13 mouse cellular contexts compared by ENCODE assay signal in genomic region chr14:25478257-25478656, GRCm38 (mm10). TPM values are rescaled to one million over a fixed set of nuclear protein-coding genes. Genes with fewer than 3 reads are reported as not detected.
DNase-seq lines count a peak whose midpoint lies in the region; ATAC-seq lines count a peak whose summit lies in the region.
"Had no signal": no experiment of that assay in that cellular context is flagged by ENCODE, and none has a peak within 500 bp of the region (broad histone marks: within the 10 kb centered on the region; RNA-seq: fewer than 3 reads in every experiment).

No protein-coding gene starts in this region.

- WGBS in heart, embryonic 13.5 days = 80% methylated on average over 5 of the region's 5 CpGs
- 76% methylated on average over 5 of the region's 5 CpGs for WGBS in midbrain, embryonic 10.5 days
- WGBS in midbrain, embryonic 11.5 days = 59% methylated on average over 5 of the region's 5 CpGs
- WGBS in macrophage (ENCODE audit: missing documents) = 53% methylated on average over 5 of the region's 5 CpGs

- H3K9me3 ChIP-seq in heart, embryonic 13.5 days = no peaks in the 10 kb centered on the region
- no peaks in the 10 kb centered on the region for H3K9me3 ChIP-seq in midbrain, embryonic 10.5 days (replicated peaks)
- H3K9me3 ChIP-seq in midbrain, embryonic 11.5 days (ENCODE audit: control insufficient read depth, low read length) = no peaks in the 10 kb centered on the region
- H3K9me3 ChIP-seq: limb, embryonic 12.5 days had no signal

- H3K4me3 ChIP-seq in heart, embryonic 13.5 days = no peak overlapping the region
- no peak overlapping the region for H3K4me3 ChIP-seq in midbrain, embryonic 10.5 days
- no peak overlapping the region for H3K4me3 ChIP-seq in midbrain, embryonic 11.5 days (ENCODE audit: low read depth, low read length)
- H3K4me3 ChIP-seq in macrophage (ENCODE audit: inconsistent target) = no peak overlapping the region
- H3K4me3 ChIP-seq: limb, embryonic 12.5 days had no signal

- H3K27ac ChIP-seq in heart, embryonic 13.5 days (replicated peaks) = peak overlapping the region; percentile 90
- H3K27ac ChIP-seq in midbrain, embryonic 10.5 days (replicated peaks) = 0 out of 2 replicates have a peak overlapping the region, but pooled peaks have one; percentile 64
- H3K27ac ChIP-seq in midbrain, embryonic 11.5 days (ENCODE audit: low read depth, low read length) = no peak overlapping the region
- H3K27ac ChIP-seq in macrophage = 0 out of 2 replicates have a peak overlapping the region, but pooled peaks have one; percentile 1

- H3K36me3 ChIP-seq in heart, embryonic 13.5 days = peaks cover 3% of the 10 kb centered on the region; the same call in 1 of the 2 replicates
- peaks cover 51% of the 10 kb centered on the region for H3K36me3 ChIP-seq in midbrain, embryonic 10.5 days
- no peaks in the 10 kb centered on the region for H3K36me3 ChIP-seq in midbrain, embryonic 11.5 days (ENCODE audit: control insufficient read depth, insufficient read depth, low read length)
- H3K36me3 ChIP-seq in macrophage (ENCODE audit: inconsistent target) = no peaks in the 10 kb centered on the region

- intact Hi-C loops in left cerebral cortex, postnatal 14 days (cut with DNase I) = no loop called here

- no peak overlapping the region for H3K4me2 ChIP-seq in heart, embryonic 13.5 days
- H3K4me2 ChIP-seq in midbrain, embryonic 11.5 days = no peak overlapping the region
- H3K4me2 ChIP-seq: limb, embryonic 12.5 days had no signal

- H3K9ac ChIP-seq in heart, embryonic 13.5 days = peak overlapping the region; percentile 20; the same call in 1 of the 2 replicates
- no peak overlapping the region for H3K9ac ChIP-seq in midbrain, embryonic 11.5 days (ENCODE audit: low read length)
- H3K9ac ChIP-seq: limb, embryonic 12.5 days had no signal

- no peak for DNase-seq in heart, postnatal 4 days
- no peak for DNase-seq in midbrain, embryonic 10.5 days (ENCODE audit: low spot score)
- no peak for DNase-seq in midbrain, embryonic 11.5 days (ENCODE audit: low spot score, missing footprints)
- DNase-seq in left cerebral cortex, postnatal 14 days (ENCODE audit: low spot score in 2 of 2) = no peak
- DNase-seq in frontal cortex, postnatal 36 days (ENCODE audit: low spot score in 2 of 2) = no peak
- DNase-seq: embryo, embryonic 11 days; gastrocnemius, postnatal 36 days; heart, postnatal 36 days; lung, adult 18-20 months; thymus, adult 18-20 months had no signal

- peaks cover 100% of the 10 kb centered on the region for H3K4me1 ChIP-seq in heart, embryonic 13.5 days
- H3K4me1 ChIP-seq in midbrain, embryonic 10.5 days = peaks cover 100% of the 10 kb centered on the region
- peaks cover 72% of the 10 kb centered on the region for H3K4me1 ChIP-seq in midbrain, embryonic 11.5 days (ENCODE audit: control insufficient read depth, insufficient read depth, low read length)

- H3K79me2 ChIP-seq in macrophage (ENCODE audit: inconsistent target) = peaks cover 100% of the 10 kb centered on the region

- H3K27me3 ChIP-seq in heart, embryonic 13.5 days (replicated peaks) = no peaks in the 10 kb centered on the region
- no peaks in the 10 kb centered on the region for H3K27me3 ChIP-seq in midbrain, embryonic 10.5 days (ENCODE audit: low read depth, poor library complexity, severe bottlenecking)
- no peaks in the 10 kb centered on the region for H3K27me3 ChIP-seq in midbrain, embryonic 11.5 days (ENCODE audit: control insufficient read depth, insufficient read depth, low read length)
- H3K27me3 ChIP-seq: limb, embryonic 12.5 days had no signal

- ATAC-seq in heart, embryonic 13.5 days (ENCODE audit: extremely low read depth, insufficient number of reproducible peaks, low FRiP score, low TSS enrichment) = no peak
- ATAC-seq in midbrain, embryonic 11.5 days (ENCODE audit: low FRiP score) = no peak

RNA-seq across cellular contexts. Expression of gene Zmiz1, which starts 19.3 kb away (rescaled TPM):
- polyA plus RNA-seq in heart, embryonic 13.5 days (2015; fragmentation: Nextera tagmentation; extraction: Ambion mirVana) = 25.1 and 25.7 TPM in 2 replicates
- 10 to 100 TPM; 67.0 to 78.5 TPM for total RNA-seq in heart, postnatal 4 days (2021)
- polyA plus RNA-seq in midbrain, embryonic 10.5 days (2016; fragmentation: Nextera tagmentation; extraction: Ambion mirVana) = 42.2 and 55.8 TPM in 2 replicates
- polyA plus RNA-seq in midbrain, embryonic 11.5 days (2014; fragmentation: Nextera tagmentation; extraction: Ambion mirVana) = 47.7 and 51.5 TPM in 2 replicates
- total RNA-seq in macrophage (2018; cell fraction: chromatin; rRNA removed) = 100 to 1,000 TPM; 201 to 426 (median 339) TPM
- total RNA-seq in macrophage (2018; cell fraction: cytosol; rRNA removed) = 100 to 1,000 TPM; 130 to 224 (median 189) TPM
- total RNA-seq in macrophage (2018; cell fraction: nucleus; rRNA removed) = 100 to 1,000 TPM; 176 to 364 (median 261) TPM
- 74.5 to 135 TPM (median 101 TPM) in 3 replicates for polyA plus RNA-seq in macrophage (2018)
- 10 to 100 TPM; 86.2 to 98.9 TPM for total RNA-seq in left cerebral cortex, postnatal 14 days (2021)
